Mouse (Mus musculus): ENCODE data around the gene L1td1. TPM values are rescaled to one million over a fixed set of nuclear protein-coding genes. Genes with fewer than 3 reads are reported as not detected.

The L1td1 gene
- total RNA-seq, 2 experiments from 2014 or later = not detected

DNA sequence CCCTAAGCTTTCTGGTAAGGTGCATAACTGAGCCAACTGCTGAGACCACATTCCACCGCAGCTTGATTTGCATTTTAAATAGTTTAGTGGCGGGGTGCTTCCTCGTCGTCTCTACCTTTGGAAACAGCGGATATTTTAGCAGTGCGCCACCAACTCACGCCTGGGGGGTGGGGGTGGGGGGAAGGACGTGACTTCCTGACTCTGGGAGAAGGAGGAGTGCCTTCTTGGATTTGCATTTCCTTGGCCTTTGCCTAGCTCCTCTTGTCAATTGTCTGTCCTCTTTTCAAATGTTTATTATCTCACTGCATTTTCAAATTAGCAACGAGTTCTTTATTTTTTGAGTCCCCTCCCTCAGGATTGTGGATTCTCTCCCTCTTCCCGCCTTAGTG is 1.4 kb downstream of the L1td1 start:
- intact Hi-C loops (cut with DNase I) = no loop called here

DNA sequence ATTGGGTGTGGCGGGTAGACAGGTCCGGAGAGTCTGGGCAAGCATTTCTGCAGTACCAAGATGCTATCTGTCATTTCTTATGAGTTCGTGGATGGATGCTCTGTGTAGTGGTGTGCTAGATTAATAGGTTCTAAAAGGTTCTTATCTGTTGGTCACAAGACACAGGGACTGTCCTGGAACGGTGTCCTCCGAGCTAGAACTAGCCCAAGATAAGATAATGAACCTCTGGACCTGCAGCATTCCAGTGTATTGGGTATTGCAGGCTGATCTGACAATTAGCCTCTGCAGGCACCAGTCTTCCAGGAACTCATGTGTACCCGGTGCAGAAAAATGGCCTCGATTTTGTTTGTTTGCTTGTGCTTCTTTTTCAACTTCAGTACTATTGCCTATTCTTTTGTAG is 2.2 kb downstream of the L1td1 start:
- intact Hi-C loops (cut with DNase I) = no loop called here
- DNase-seq (ENCODE audit: low spot score in 2 of 2) = no peak

More for the DNA sequence above, 1.4 kb downstream of the L1td1 start:
- DNase-seq (ENCODE audit: low spot score in 2 of 2) = no peak

DNA sequence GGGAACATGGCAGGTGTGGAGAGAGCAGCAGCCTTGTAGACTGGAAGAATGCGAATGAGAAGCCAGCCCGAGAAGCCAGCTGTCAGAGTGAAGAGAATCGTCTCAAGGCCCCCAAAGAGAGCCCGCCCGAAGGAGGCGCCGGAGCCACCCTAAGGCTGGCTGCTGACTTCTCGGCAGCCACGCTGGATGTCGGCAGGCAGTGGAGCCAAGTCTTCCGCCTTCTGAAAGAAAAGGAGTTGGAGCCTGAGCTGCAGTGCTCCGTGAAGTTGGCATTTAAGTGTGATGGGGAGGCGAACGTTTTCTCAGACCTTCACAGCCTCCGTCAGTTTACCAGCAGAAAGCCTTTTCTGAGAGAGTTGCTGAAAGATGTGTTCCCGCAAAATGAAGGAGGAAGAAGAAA is 7.1 kb downstream of the L1td1 start:
- intact Hi-C loops (cut with DNase I) = no loop called here
- no peak for DNase-seq (ENCODE audit: low spot score in 2 of 2)

DNA sequence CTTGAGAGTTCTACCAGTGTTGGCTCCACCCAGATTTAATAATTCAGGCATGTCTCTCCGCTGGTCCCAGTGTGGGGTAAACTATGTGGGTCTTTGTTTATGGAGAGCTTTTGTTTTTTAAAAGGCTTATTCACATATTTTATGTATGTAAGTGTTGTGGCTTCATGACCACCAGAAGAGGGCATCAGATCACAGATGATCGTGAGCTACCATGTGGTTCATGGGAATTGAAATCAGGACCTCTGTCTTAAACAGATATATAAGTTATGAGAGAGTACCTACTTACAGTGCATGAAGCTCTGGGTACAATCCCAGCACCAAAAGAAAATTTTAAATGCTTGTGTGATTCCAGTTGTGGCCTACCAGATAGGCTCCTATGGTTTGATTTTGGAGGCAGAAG is 13.2 kb downstream of the L1td1 start:
- no peak for DNase-seq (ENCODE audit: low spot score in 2 of 2)

DNA sequence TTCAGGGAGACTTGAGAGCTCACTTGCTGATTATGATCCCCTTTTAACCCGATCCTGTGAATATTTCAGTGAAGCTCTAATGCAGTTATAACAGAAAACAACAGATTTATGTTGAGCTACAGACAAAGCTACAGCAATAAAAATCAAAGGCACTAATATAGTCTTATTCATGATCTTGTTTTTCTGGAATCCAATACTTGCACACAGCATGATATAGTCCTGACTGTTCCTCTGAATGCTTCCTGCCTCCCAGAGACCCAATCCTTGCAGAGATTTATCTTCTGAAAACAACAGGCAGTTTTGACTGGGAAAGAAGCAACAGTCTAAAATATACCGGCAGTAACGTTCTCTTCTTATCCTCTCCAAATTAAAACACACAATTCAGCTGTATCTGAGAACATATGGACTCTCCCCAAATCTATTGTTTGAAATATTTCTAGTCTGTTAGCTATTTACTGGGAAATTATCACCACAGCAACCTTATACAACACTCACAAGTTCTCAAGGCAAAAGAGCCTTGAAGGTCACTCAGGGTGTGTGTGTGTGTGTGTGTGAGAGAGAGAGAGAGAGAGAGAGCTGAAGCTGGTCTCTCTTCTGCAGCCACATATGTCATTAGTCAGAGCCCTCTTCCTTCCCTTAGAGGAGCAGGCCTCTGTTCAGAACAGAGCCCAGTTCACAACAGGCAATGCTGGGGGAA is 16.8 kb downstream of the L1td1 start:
- intact Hi-C loops (cut with DNase I) = loop anchor here (5.0 kb wide), 1 partner anchor 449 kb away; the partner anchor contains the start of gene Atg4c
- no peak for DNase-seq (ENCODE audit: low spot score in 2 of 2)

More for the DNA sequence above, 13.2 kb downstream of the L1td1 start:
- intact Hi-C loops (cut with DNase I) = loop anchor here (5.0 kb wide), 2 partner anchors 148 to 453 kb away; partner anchors contain the start of gene Atg4c

DNA sequence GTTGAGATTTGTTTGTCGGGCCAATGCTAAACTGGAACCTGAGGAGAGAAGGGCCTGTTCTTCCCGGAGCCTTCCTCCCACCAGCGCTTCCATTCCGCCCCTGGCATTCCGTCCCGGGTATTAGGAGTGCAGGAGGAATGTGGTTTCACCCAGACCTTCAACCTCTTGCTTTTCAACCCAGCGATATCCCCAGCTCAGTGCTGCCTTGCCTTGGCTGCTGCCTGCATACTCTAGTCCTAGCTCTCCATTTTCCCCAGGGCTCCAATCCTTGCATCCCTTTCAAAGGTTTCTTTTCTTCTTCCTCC is 17.3 kb downstream of the L1td1 start:
- no peak for DNase-seq (ENCODE audit: low spot score in 2 of 2)
- intact Hi-C loops (cut with DNase I) = loop anchor here (5.0 kb wide), 1 partner anchor 448 kb away; the partner anchor contains the start of gene Atg4c

DNA sequence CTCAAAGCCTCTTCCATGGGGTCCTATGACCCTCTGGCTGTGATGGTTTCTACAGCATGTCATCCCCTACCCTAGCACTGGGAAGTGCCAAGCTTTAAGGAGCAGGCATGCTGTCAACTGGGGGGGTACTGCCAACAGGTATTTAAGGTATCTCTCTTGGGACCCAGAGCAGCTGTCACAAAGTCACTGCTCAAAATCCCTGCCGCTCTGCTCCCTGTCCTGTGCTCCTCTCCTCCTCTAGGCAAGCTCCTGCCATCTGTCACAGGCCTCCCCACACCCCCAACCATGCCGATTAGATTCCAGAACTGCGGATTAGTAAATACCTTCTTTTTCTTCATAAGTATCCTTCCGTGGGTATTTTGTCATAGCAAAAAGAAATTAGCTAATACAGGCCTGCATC is 27.9 kb downstream of the L1td1 start:
- intact Hi-C loops (cut with DNase I) = no loop called here
- DNase-seq (ENCODE audit: low spot score in 2 of 2) = no peak

DNA sequence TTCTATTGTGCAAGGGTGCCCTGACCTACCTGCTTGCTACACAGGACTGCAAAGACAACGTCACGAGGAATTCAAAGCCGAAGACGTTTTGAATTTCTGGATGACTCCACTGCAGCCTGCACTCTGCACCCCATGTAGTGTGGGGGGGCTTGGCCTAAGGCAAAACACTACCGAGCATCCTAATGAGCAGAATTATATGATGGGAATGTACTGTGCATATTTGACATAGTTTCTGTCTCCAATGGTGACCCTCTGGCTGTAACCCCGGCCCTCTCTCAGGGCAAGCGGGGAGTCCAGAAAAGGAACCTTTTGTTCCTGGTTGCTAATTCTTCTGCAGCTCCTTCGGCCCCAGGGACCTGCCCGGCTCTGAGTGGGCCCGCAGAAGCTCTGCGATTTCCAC is 29.6 kb downstream of the L1td1 start:
- DNase-seq (ENCODE audit: low spot score in 2 of 2) = no peak
- intact Hi-C loops (cut with DNase I) = no loop called here

DNA sequence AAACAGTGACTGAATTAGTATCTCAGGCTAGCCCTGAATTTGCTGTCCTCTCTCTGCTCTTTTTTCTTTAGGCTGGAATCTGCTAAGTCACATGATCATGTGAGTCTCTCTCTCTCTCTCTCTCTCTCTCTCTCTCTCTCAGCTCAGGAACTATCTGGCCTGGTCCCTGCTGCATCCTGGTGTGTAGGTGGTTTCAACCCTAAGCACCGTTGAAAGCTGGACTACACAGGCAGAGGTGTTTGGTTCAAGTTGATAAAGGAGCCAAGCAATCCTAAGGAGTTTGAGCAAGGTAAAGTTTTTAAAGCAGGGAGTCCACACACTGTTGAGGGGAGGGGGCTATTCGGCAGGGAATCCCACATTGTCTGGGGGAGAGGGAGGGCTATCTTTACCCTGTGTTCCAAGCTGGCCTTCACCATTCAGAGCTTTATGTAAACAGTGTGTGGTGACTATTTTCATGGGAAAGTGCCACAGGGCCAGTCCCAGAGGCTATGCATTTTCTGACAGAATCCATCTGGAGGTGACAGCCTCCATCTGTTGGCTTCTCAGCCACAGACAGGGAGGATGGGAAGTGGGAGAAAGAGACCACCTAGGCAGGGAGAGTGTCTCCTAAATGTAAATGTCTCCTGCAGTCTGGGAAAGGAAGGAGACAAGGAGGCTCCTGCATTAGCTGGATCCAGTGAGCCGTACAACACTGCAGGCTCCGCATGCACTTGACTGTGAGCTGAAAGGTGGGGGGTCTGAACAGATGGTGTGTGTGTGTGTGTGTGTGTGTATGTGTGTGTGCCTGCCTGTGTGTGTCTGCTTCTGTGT is 31.7 kb downstream of the L1td1 start:
- no peak for DNase-seq (ENCODE audit: low spot score in 2 of 2)
- intact Hi-C loops (cut with DNase I) = no loop called here

DNA sequence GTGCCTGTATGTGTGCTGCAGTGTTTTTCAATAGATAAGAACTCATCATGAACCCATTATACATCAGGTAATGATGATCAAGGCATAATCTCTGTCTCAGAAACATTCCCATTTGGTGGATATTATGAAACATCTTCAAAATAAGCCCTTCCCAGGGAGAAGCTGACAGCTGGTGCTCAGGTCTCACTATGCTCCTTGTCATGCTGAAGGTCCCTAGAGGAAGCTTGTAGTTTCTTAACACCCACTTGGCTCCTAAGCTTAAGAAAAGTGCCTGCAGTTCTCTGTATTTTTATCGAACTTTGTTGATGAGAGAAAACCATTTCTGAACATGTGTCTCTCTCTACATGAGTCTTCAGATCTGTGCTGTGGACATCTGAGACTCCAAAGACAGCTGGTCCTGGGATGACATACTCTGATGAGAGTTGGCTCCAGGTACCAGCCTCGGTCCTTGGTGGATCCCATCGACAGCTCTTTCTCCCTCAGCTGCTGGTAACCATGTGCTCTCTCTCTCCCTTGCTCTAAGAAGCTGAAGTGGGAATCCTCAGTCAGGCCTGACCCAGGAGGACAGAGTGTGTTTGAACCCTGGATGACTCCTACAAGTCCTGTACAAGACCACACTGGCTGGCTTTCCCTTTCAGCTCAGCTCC is 32.5 kb downstream of the L1td1 start:
- DNase-seq (ENCODE audit: low spot score in 2 of 2) = no peak
- intact Hi-C loops (cut with DNase I) = no loop called here

DNA sequence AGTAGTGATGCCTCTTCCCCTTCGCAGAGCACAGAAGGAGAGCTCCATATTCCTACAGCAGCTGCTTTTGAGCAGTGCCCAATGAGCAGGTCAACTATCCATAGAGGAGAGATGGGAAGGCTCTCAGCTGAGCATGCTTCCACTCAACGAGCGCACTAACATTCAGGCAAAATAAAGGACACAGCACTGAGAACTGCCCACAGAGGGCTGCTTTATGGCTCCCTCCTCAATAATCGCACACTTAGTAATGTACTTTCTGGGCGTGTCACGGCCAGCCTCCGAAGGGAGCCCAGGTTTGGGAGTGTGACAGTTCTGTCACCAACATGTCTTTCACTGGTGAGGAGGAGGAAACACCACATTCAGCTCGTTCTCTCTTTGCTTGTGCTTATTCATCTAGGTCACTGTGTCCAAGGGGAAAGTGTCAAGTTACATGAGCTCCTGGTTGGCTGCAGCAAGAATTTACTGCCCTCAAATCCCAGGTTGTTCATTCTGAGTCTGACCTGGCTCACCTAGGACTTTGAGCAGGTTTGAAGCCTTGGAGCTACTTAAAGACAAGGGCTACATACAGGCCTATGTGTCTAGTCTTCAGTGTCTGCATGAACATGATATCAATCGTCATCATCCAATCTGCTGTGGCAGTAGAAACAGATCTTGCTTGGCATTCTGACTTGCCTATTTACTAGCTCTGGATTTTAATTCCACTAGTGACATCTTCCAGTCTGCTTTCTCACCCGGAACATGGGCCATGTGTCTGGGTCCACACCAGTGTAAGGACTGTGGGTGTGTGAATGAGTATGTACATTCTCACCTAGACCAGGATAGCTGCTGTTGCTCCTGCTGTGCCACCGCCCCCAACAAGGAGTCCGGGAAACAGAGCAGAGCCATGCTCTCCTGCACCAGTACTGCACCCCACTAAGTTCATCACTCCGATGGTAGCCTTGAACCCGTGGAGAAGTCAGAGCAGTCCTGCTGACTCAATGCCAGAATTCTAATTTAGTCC is 40.9 kb downstream of the L1td1 start:
- intact Hi-C loops (cut with DNase I) = no loop called here
- DNase-seq (ENCODE audit: low spot score in 2 of 2) = no peak

DNA sequence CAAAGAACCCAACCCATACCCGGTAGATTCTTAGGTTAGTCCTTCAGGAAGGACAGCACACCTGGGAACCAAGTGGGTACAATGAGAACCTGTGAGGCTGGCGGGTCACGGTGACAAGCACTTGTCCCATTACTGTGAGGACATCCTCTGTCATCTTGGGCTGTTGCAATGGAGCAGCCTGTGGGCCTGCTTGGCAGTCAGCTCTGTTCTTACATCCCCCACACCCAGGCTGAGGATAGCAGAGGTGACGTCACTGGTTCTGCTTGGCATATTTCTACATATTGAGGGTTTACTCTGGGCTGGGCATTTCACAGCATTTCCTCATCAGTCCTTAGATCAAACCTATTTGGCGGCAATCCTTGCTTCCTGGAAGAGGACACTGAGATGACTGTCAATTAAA is 47.3 kb downstream of the L1td1 start:
- intact Hi-C loops (cut with DNase I) = no loop called here
- no peak for DNase-seq (ENCODE audit: low spot score in 2 of 2)

DNA sequence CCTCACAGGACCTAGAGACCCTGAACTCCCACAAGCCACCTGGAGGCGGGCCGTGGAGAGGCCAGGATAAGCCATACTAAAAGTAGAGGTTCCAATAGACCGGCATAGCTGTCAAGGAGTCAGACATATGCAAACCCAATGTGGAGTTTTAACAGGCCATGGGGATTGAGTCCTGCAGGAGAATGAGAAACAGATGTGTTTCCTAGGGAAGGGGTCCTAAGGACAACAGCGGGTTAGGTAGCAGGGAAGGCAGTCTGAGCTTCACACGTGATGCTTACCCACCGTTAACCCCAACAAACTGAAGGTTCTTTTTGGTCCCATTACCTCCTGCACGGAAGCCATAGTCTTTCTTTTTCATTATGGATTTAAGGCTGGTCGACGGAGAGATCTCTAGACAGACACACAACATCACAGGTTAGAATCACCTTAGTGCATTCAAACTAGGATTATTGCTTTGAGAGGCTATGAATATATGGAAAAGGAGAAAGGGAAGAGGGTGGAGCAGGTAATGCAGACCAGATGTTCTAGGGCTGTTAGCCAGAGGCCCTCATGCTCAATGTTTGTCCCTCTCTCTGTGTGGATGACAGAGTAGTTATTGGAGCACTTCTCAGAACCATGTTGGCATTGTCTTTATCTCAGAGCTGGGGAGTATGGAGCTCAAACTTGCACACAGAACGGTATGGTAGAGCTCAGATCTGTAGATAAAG is 50.3 kb downstream of the L1td1 start:
- no peak for DNase-seq (ENCODE audit: low spot score in 2 of 2)
- intact Hi-C loops (cut with DNase I) = no loop called here

DNA sequence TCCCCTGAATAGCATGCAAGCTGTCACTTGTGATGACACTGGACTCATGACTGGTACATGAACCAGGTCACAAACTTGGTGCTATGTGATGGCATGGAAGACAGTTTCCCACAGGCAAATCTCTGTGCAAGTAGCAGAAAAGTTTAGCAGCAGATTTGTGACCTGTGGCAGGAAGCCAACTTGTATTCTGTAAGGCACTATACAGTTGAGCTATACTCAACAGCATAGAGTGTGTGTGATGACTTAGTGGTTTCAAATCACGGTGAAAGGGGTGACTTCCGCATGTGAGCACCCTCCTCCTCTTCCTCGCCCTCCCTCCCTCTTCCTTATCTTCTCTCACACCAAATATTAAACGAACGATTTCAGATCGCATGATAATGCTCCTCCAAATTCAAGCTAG is 50.9 kb downstream of the L1td1 start:
- intact Hi-C loops (cut with DNase I) = no loop called here
- DNase-seq (ENCODE audit: low spot score in 2 of 2) = no peak

DNA sequence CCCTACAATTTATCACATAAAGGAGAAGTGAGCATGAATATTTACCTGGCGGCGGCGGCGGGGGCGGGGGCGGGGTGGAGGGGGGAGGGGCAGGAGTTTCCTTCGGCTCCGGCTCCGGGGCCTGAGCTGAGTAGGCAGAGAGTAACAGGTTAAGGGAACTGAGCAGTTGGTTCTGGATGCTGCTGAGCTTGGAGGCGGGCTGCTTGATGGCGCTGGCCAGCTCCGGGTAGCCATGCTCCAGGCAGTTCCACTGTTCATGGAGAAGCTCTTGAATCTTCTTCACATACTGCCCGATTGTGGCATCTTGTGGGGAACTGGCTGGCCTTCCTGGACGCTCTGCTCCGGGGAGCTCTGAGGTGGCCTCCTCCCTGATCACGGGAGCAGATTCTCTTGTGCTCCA is 51.7 kb downstream of the L1td1 start:
- no peak for DNase-seq (ENCODE audit: low spot score in 2 of 2)
- intact Hi-C loops (cut with DNase I) = no loop called here

DNA sequence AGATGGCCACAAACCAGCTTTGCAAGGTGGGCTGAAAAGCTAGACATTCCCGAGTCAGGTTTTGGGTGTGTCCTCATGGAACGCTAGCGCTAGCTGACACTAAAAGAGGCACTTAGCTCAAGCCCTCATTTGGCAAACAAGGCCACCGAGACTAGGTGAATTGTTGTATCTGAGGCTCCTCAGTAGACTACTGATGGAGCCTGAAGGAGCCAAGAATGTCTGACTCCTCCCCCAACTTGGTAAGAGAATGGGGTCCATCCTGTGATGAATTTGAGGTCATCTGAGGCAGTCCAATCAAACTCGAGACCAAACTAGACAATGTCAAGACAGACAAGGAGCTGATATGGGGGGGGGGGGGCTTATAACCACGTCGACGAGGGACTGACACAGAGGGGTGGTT is 59.3 kb downstream of the L1td1 start:
- no peak for DNase-seq (ENCODE audit: low spot score in 2 of 2)
- intact Hi-C loops (cut with DNase I) = no loop called here

DNA sequence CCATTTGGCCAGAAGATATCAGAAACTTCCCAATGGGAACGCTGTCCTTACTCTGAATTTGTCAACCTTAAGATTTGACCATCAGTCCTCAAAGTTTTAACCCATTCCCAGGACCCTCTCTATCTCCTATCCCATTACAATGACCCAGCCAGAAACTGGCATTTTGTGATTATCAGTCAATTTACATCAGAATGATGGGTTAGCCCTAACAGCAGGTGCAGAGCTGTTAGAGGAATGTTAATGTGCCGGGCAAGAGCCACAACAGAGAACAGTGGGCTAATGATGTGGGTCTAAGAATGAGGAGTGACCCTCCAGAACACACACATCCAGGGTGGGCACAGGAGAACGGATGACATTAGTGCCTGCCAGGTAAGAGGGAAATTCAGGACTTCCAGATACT is 59.7 kb downstream of the L1td1 start:
- intact Hi-C loops (cut with DNase I) = no loop called here
- DNase-seq (ENCODE audit: low spot score in 2 of 2) = no peak
